Mouse (Mus musculus) urinary bladder, postnatal 25 days (tissue): ENCODE measurements around the gene Uhrf1.

Experiments used
- DNase-seq: peaks from one replicate; pipeline ENCODE4 v3.0.0; 2022; ENCODE audit warnings: low spot score

The Uhrf1 gene

DNA sequence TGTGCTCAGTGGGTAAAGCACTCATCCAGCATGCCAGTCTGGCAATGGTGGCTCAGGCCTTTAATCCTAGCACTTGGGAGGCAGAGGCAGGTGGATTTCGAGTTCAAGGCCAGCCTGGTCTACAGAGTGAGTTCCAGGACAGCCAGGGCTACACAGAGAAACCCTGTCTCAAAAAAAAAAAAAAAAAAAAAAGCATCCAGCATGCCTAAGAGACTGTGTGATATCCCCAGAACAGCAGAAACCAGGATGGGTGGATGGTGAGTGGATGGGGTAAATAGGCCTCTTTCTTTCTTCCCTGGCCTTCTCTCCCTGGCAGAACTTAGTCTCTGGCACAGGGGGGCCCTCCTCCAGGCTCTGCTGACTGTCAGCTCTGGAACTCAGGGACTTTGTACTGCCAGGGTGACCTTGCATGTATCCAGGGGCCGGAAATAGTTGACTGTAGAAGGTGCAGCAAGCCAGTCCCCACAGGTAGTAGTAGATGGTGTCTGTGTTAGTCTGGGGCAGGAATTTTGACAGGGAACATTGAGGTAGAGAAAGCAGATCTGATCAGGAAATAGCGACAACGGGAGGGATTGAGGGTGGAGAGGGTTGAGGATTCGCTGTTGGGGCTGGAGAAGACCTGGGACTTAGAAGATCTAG lies 27.2 kb upstream of the Uhrf1 start:
- no peak for DNase-seq

DNA sequence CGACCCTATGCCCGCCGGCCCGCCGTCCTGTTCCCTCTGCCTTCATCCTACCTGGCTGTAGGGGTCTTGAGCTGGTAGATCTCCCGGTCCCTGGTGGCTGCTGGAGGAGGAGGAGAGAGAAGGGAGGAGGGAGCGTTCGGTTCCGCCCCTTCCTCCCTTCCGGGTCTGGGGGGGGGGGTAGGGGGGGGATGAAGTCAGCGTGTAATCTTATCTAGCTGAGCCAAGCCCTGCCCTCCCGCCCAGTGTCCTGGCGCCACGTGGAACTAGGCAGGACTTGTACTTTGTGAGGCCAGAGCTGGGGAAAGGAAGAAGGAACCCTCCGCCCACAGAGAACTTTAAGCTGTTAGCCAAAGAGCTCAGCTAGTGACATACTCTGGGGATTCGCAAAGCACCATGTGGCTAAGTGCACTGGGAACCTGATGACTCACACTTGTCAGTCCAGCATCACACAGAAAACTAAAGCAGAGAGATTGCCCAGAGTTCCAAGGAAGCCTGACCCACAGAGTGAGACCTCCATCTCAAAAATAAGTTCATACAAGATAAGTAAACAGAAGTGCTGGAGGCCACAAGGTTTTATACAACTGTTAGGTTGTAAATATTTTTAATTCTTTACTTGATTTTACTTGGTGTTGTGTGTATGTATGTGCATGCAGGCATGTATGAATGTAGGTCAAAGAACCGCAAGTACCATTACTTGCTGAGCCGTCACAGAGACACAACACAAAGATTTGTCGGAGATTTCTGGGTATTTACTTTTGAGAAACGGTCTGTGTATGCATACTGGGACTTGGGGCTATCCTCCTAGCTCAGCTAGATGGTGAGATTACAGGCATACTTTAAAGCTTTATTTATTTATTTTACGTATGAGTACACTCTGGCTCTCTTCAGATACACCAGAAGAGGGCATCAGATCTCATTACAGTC lies 26.2 kb upstream of the Uhrf1 start, which contains the start of gene Ticam1:
TSS of gene Ticam1 (minus strand) at position 144 of the 924 bp plus-strand sequence.
- DNase-seq: peak; percentile 70

DNA sequence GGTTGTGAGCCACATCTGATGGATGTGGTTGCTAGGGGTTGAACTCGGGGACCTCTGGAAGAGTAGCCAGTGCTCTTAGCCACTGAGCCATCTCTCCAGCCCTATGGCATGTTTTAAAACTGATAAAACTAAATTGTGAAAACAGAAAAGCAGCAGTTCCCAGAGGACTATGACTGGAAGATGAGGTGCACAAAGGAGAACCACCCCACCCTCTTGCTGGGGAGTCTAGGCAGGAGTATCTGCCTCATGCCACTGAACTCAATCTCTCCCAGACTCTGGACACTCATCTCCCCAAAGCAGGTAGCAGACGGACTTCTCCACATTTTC lies 25.6 kb upstream of the Uhrf1 start:
- DNase-seq: no peak

DNA sequence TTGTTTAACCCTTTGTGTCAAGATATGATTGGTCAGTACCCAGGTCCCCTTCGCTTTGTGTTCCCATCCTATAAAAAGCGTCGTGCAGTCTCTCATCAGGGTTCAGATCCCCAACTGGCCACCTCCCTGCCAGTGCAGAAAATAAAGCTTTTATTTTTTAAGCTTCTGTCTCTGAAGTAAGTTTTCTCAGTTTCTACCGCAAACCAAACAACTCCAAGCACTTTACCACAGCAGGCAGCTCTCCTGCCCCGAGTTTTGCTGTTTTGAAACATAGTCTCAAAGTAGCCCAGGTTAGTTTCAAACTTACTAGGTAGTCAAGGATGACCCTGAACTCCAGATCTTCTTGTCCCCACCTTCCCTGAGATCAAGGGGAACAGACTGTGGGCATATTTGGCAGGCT lies 24.8 kb upstream of the Uhrf1 start:
- no peak for DNase-seq

DNA sequence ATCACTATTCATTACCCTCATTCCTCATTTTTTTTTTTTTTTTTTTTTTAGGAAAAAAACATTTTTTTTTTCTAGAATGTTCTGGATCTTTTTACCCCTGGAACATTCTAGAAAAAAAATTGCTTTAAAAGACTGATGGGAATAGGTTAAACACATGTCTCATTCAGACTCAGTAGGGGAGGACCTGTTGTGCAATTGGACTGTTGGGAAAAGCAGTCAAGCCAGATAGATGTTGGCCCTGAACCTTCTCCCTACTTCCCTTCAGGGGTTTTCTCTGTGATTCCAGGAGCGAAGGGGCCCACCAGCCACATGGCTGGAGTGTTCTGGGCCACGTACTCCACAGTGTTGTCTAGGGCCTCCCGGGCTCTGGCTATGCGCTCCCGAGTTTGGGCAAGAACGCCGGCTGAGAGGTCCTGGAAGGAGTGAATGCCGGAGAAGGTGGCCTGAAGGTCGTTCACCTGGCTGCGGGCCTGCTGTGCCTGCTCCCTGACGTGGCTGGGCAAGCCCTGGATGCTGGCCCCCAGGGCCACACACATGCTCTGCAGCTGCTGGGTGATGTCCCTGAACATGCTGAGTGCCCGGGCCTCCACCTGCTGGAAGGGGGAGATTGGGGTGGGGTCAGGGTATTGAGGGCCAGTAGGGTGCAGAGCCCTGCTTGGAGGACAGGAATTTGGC lies 23.5 kb upstream of the Uhrf1 start:
- no peak for DNase-seq

DNA sequence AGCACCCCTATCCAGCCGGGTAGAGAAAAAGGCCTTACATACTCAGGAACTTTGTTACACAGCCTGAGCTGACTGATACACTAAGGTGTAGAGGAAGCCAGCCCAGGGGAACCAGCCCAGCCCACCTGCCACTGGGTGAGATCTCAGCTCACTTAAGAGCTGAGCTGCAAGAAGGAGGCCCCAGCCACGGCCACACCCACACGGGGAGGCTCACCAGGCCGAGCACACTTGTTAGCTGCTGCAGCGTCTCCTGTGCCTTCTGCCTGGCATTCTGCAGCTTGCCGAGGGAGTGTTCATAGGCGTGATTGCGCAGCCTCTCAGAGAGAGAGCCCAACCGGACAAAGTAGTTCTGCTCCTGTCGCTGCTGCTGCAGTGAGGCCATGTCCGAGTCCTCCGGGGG lies 21.9 kb upstream of the Uhrf1 start:
- no peak for DNase-seq

DNA sequence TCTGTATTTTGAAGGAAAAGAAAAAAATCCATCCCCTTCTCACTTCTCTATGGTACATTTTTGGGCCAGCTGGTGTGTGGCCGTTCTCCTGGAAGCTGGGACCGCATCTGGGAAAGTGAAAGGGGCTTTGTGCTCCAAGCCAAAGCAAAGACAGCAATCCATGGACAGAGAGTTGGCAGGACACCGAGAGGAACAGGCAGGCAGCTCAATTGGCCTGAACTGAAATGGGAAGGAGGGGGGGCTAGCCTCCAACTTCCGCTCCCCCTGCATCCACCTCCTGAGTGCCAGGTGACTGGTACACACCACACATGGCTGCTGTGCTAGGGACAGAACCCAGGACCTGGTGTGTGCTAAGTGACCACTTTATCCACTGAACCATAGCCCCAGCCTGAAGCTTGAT lies 20.3 kb upstream of the Uhrf1 start:
- DNase-seq: no peak

DNA sequence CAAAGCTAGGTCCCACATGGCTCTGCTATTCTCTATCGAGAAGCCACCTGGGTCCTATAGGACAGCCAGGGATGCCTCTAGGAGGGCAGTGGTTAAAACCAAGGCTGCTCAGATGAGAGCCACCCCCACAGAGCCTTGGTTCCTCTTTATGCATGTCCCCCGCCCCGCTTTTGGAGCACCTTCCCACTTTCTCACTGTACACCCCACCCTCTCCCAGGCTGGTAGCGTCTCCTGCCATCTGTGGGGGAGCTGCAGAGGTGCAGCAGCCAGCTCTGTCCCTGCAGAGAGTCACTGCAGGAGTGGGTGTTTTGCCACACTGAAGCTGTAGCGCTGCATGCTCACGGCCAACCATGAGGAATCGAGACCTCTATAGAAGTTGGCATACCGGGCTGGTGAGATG lies 19.8 kb upstream of the Uhrf1 start:
- no peak for DNase-seq

DNA sequence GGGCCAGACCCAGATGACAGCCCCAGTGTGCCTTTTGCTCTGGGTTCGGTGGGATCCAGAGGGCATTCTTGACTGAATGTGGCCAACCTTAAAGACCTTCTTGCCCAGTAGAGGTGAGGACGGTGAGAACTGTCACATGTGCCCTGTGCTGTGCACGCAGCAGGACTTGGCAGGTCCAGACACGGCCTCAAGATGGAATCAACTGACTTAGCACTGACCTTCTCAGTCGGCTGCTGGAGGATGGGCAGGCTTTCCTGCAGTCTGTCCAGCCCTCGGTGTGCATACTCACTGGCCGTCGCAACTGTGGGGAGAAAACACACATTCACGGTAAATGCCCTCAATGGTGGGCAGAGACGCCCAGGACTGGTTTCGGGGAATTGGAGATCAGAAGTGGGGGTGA lies 17.1 kb upstream of the Uhrf1 start:
- no peak for DNase-seq

DNA sequence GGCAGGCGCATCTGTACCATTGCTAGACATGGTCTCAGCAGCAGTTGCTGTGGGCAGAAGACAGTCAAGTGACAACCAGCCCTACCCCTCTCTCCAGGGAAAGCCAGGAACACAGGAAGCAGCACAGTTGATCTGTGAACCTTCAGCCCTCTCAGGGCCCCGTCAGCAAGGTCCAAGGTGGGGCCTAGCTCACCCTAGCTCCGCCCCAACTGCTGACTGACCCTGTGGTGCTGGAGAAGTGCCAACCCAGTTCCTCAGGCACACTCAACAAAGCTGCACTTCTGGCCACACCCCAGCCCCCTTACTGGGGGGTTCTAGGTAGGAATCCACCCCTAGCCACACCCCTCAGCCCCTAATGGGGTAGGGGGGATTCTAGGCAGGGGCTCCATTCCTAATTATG lies 15.3 kb upstream of the Uhrf1 start:
- no peak for DNase-seq

DNA sequence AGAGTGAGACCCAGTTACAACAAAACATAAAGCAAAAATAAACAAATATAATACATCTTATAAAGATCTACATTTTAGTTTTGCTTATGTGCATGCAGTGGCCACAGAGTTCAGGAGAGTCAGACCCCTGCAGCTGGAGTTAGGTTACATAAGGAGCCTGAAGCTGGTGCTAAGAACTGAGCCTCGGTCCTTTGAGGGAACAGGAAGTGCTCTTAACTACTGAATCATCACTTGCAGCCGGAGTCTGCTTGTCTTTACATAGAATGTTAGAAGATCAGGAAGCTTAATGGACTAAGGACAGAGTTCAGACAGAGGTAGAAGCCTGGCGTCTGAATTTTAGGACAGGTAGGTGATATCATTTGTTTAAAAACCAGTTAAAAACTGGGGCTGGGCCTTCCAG lies 14.3 kb upstream of the Uhrf1 start:
- DNase-seq: no peak

DNA sequence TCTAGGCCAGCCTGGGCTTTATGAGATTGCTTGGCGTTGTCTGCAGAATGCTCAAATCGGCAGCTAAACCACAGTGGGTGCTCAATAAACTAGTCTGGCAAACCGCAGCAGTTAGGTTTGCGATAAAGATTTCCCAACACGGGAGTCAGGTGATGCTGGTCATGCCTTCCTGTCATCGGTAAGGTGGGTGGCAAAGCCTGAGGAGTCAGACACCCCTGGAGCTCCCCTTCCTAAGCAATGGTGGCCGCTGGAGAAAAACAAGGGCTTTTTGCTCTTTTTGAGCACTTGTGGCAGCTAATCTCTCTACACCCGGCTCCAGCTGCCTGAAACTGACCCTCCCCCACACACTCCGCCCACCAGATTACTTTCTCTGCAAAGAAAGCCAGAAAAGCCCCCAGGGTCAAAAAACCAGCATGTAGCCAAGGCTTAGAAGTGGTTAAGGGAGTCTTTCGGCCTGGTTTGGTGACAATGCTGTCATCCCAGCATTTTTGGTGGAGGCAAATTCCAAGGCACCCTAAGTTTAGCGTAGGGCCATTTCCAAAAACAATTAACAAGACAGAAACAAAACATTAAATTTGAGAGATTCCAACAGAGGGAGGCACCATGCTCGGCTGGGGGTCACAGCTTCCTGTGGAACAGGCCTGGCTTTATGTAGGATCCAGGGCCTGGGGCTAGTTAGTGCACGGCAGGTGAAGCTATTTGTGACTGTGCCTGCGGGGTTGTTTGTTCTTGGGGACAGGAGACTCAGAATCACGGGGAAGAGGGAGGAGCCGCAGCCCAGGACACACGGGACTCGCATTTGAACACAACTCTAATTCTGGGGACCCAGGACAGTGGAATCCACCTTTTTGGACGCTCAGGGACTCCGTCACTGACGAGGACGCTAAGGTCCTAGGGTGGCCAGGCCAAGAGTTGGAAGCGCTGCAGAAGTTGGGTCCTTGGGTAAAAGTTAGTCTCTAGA lies 13.5 kb upstream of the Uhrf1 start:
- peak; percentile 44 for DNase-seq

DNA sequence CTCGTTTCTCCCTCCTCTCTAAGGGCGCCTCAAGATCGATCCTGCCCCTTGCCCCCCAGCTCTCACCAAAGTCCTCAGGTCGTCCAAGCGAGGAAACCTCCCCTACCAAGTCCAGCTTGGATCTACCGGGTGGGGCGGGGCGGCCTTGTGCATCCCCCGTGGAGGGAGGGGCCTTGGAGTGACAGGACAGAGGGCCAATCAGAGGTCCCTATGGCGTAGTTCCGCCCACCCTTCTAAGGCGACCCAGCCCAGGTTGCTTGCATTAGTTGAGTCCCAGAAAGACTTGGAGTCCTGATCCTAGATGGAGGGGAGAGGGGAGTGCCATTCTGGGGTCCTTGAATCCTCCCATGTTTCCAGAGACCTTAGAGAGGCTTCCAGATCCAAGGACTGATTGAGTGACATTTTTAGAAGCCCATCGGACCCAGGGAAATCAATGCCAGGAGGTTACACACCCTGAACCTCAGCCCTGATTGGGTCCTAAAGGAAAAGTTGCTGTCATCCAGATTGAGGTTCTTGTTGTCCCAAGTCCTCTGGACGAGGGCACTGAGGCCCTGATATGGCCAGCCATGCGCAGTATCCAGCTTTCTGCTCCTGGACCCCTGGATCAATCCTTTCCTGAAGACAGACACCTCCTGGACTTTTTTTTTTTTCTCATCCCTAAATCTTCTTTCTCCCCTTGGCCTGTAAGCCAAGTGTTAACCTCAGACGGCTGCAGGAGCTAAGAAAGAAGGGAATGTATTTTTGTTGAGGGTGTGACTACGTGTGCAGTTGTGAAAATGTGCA lies 12.5 kb upstream of the Uhrf1 start:
- DNase-seq: peak; percentile 99

DNA sequence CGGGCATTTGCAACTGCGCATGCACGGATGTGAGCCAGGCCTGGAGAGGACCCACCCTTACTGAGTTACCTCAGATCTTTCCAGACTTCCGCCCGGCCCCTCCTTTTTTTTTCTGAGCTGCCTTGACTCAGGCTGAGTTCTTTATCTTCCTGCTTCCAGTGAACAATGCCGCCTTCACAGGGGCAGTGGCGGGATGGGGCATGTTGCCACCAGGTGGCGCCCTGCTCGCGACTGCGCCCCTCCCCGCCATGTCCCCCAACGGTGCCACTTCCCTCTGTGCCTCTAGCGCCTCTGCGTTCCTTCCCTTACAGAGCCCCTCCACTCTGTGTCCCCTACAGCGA lies 12.0 kb upstream of the Uhrf1 start:
- DNase-seq: peak; percentile 88

DNA sequence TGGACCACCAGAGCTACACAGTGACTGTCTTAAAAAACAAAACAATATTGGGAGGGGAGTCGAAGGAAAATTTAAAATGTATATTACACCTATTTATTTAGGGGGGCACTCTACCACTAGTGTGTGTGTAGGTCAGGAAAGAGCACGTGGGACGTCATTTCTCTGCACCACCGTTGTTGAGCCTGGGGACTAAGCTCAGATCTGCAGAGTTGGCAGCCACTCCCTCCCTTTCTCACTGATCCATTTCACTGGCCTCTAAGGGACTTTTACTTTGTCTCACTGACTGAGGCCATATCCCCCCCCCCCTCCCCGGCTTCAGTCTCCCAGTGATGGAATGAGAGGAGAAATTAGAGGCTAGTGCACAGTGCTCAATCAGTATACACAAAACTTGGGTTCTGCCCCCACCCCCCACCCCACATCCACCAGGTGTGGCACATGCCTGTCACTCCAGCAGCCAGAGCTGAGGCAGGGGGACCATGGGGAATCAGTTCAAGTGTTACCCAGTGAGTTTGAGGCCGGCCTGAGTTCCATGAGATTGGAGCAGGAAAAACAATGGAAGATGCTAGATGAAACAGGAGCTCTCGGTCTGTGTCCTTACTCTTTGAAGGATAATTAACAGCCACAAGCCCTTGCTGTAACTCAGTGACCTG lies 11.2 kb upstream of the Uhrf1 start:
- DNase-seq: no peak

DNA sequence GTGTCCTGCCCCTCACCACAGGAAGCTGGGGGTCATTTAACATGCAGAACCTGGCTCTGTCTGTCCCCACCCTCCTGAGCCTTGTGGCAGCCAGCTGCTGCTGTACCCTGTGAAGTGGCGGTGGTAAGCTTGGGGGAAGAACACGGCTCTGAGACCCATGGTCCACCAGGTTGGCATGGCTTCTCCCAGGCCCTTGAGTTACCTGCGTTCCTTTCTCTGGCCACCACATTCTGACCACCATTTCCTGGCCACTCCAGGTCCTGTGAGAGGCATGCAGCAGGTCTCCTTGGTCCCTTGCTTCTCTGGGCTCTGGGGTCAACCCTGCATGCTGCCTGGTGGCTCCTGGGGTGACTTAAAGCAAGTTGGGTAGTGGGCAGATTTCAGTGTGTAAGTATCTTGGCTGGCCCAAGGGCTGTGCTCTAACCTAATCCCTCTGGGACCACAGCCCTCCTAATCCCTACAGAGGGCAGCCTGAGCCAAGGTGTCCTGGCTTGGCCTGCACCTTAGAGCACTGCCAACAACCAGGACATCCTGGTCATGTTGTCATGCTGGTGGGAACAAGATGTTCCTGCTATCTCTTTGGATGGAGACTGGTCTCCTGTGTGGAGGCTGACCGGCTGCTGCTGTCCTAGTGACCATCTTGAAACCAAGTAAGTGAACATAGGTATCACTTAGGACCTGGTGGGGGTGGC lies 10.4 kb upstream of the Uhrf1 start, which contains the start of gene Plin3:
TSS of gene Plin3 (minus strand) at position 343 of the 692 bp plus-strand sequence.
- no peak for DNase-seq

DNA sequence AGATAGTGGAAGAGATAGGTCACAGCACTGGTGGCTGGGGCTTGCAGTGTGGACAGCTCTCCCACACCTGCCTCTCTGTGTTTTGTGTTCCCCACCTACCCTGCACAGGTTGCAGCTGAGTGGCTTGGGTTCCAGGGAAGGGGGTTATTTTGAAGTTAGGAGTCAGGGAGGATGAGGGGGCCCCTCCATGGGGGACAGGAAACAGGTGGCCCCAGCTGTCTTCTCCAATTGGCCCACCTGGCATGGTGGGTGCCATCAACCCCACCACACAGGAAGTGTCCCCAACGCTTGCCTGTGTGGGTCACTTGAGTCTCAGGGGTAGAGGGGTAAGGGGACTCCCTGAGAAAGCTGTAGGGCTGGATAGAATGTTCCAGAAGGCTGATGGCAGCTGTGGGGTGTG lies 9.8 kb upstream of the Uhrf1 start:
- DNase-seq: no peak

DNA sequence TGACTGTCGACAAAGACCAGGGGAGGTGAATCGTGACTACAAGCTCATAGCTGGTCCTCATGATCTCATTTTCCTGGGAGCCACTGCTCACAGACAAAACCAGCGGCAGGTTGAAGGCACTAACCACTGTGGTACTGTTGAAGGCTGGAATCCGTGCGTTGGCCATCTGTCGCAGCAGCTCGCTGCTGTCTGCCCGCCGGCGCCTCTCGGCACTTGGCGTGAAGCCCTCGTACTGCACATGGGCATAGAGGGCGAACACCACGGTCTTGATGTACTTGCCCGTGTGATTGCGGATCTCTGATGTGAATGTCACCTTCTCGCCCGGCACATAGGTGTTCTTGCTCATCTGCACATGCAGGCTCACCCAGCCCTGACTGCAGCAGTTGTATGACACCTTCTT lies 8.9 kb upstream of the Uhrf1 start:
- DNase-seq: no peak

DNA sequence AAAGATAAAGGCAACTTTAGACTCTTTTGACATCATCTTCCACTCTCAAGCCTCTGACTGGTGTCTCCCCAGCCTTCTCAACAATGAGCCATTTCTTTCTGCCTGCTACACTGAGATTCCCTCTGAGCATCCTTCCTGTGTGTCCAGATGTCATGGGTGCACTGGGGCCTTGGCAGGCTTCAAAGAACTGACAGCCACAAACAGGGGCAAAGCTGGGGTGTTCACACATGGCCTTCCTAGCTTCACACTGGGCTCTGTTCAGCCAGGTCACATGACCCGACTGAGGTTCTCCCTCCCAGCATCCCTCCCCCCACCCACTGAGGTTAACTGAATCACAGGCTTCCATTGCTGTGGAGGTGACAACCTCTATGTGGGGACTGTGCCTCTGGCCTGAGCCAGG lies 6.9 kb upstream of the Uhrf1 start:
- DNase-seq: no peak

DNA sequence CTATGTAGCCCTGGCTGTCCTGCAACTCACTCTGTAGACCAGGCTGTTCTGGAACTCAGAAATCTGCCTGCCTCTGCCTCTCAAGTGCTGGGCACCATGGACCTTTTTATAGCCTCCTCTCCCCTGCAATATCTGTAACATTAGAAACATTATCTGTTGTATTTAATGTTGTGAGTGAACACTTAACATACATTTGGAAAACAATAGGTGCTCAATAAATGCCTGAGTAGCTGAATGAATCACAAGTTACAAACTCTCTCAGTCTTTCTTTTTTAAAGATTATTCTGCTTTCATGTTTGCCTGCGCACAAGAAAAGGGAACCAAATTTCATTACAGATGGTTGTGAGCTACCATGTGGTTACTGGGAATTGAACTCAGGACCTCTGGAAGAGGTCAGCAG lies 4.9 kb upstream of the Uhrf1 start:
- DNase-seq: no peak
